Mouse (Mus musculus) right cerebral cortex, postnatal 10 days (tissue): ENCODE results near the gene Gpc6.

Source experiments
- DNase-seq, 2 experiments: peaks; one replicate each; pipeline ENCODE4 v3.0.0; 2021; ENCODE audit warnings: low spot score in 2 of 2

The Gpc6 gene

DNA sequence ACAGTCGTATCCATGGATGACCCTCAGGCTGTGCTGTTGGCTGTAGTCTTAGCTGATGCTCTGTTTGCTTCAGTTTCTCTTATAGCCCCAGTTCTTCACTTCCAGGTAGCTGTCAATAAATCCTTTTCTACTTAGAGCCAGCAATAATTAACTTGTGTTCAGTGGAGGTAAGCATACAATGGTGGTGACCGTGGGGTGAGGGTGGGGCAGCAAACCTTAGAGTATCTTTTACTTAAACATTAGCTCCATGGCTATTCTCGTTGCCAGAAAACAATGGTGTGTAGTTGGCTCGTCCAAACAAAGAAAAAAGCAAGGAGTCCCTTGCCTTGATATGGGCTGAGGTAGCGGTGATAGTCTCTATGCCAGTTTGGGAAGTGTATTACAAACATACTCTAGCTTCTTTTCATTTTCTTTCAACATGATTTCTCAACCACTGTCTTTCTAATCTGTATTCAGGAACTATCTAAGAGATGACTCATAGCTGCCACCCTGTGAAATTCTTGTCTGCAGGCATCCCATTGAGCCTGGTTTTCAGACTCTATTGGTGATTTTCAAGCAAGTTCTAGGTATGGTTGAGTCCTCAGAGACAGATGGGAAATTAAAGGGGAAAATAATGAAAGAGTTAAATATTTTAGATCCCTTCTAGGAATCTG lies 22.9 kb downstream of the Gpc6 start:
- DNase-seq = no peak

DNA sequence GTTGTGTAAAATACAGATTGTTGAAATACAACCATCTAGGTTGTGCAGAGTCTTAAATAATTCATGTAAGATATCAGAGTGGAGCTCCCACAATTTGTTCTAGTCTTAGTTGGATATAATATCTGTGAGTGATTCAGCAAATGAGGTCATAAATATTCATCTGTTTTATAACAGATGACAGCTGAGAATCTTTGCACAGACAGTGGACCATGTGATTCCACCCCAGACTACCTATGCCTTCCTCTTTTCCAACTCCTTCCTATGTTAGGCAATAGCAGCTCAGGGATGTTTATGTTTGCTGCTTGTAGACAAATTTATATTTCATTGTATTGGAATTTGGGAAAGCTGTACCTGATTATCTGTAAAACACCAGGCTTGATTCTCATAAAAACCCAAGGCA lies 32.0 kb downstream of the Gpc6 start:
- DNase-seq = no peak

DNA sequence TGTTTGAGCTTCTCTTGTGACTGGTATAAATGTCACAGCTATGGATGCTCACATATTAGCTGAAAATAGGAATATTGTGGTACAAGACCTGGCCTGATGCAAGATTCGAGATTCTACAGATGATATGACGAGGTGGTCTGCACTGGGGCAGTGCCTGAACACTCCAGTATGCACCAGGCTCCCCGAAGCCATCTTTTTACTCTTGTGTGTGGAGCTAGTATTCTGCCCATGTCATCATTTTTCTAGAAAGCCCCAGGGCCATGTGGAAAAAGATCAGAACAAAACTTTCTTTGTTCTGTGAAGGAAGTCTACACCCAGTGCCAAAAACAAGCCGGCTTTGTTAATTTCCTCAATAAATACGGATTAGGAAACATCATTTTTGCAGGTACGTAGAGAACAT lies 39.7 kb downstream of the Gpc6 start:
- no peak for DNase-seq

DNA sequence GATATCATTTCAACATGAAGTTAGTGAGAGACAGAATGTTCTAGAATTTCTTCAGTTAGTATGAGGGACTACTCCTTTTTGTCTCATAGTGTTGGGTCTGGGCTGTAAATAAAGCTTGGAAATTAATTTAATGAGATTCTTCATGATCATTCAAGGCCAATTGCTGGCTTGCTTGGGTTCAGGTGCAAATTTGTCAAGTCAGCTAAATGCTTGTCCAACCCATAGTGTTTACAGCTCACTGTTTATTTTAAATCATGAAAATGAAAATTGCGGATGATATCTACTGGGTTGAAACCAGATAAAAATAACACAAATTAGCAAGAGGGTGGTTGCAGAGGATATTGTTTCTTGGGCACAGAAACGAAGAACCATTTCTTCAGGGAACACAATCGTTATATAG lies 49.6 kb downstream of the Gpc6 start:
- no peak for DNase-seq

DNA sequence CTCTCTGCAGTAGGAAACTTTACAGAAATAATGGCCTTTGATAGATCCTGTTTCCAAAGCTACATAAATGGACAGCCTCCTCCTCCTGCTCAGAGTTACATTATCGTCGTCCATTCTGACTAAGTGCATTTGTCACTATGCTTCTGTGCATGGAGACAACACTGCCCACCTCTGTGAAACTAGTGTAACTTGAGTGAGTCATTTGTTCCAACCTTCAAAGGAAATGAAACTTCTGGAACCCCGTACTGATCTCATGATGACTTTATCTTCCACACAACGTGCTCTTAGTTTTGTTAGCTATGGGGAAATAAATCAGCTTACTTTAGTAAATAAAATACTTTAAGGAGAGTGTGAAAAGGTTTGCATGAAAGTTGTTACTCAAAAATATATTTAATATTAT lies 50.1 kb downstream of the Gpc6 start:
- DNase-seq = no peak

DNA sequence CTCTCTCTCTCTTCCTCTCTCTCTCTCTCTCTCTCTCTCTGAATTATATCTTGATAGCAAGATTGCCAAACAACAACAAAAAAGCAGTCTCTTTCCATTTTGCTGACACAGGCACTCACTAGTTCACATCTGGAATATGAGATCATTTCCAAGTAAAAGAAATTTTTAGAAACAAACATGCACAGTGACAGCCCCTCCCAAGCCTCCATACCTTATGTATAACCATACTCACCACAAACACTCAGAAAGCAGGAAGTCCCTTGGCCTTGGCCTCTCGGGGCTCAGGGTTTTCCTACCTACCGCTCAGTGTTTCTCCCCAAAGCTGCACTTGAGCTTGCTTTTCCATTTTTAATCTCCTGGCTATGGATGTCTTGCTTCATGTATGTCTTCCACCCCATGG lies 52.1 kb downstream of the Gpc6 start:
- no peak for DNase-seq

DNA sequence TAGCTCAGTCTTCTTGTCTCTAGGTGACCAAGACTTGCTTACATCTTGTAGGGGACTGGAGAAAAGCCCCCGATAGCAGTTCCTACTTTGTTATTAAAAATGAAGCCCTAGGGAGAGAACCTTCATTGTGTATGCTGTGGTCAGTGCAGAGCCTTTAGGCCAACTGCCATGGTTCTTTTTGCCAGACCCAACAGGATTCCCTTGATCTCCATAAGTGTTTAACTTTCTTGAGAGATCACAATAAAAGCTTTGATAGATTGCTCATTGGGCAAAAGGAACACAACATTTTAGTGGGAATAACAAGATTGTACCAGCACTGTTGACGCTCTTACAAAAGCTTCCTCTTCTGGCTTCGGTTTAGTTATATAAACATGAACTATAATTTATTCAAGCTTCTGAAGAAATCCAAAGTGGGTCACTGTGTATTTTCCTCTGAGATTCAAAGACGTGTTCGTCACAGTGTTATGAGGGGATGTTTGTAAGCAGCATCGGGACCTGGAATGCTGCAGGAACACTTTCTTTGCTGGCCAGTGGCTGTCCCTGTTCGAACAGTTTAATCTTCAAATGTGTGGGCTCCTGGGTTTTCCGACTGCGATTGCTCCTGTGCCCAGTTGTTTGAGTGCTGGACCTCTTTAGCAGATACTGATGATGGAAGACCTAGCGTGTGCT lies 54.7 kb downstream of the Gpc6 start:
- DNase-seq = no peak

DNA sequence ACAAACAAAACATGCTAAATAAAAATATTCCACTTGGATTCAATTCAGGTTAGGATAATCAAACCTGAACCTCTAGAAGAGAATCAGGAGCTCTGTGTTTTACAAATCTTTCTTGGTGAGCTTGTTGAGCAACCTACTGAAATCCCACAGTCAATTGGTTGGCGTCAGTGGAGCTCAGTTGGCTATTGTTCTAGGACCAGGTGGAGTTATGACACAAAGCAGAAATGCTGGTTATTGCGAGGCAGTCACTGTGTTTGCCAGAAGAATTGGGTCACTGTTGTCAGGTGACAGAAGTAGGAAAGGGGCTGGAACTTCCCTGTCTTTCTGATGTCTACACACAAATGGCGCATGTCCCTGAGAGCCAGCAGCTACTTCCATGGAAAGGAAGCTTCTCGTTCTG lies 56.6 kb downstream of the Gpc6 start:
- DNase-seq = no peak

DNA sequence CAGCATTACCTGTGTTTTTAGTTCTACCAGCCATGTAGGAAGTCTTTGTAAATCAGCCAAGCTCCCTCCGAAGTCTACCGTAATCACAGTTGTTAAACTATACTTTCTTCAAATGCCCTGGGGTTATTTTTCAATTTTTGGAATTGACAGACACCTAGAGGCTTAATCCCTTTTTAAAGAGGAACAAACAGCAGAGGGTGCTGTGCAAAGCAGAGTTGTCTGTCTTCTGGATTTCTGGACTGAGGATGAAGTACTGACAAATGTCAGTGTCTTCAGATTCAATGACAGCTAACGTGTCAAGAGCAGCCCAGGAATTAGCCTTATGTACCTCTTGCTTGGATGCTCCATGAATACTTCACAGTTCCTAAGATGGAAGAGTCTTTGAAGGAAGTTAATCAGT lies 62.2 kb downstream of the Gpc6 start:
- no peak for DNase-seq

DNA sequence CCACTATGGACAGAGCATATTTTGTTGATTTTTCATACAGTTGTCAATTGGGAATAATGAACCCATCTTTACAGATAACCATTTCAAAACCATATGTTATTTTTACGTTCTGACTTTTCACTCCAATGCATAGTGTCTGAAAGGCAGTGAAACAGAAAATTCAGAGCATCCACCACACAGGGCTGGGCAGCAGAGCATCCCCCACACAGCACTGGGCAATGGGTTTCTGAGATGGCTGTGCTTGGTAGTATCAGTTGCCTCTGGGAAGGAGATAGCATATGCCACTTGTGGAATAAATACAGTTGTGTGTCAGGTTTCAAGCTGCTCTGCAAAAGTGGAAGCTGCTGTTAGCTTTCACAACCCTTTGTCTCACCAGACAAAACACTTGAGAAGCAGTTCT lies 75.3 kb downstream of the Gpc6 start:
- DNase-seq = no peak

DNA sequence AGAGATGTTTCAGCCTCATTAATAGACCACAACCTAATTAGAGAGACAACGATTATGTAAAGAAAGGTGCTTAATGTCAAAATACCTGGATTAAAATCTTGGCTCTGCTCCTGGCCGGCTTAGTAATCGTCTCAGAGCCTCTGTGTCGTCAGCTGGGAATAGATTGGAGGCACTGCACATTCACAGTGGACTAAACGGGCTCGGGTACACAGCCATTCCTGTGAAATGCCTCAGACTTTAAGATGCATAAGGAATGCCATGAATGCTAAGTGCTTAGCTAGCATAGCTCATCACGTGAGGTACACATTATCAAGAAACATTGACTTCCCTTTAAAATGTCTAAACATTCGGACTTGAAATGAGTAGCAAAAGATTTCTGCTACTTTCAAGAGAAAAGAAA lies 77.2 kb downstream of the Gpc6 start:
- DNase-seq = no peak

DNA sequence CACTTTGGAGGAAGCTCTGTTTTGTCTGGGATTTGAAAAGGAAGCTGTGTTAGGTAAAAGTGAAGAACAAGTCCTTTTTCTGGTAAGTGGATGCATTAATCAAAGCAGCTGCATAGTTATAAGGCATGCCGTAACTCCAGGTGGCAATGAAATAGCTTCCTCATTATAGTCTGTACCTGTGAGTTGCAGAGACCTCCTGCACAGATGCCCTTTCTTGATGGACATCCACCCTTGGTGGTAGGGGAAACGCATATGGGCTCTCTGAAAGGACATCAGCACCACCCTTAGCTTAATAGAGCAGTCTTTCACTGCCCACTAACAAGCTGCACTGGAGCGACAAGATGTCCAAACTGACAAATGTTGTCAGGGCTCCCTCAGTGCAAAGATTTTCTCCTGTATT lies 83.7 kb downstream of the Gpc6 start:
- no peak for DNase-seq

DNA sequence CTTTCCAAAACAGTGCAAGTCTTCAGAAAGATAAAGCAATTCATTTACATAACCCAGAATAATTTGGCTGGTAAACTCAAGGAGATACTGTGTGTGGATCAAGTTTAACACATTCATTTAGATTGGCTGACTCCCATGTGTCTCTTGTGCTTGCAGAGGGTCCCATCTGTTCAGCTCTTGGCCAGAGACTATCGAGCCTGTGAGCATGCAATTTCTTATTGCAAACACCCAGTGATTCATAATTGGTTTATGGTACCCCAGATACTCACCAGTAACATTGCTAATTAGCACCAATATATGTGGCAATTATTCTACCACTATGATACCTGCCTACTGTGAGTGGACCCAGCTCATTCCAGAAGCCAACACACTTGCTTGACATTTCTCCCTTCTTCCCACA lies 87.9 kb downstream of the Gpc6 start:
- DNase-seq = peak; percentile 28 to 43

DNA sequence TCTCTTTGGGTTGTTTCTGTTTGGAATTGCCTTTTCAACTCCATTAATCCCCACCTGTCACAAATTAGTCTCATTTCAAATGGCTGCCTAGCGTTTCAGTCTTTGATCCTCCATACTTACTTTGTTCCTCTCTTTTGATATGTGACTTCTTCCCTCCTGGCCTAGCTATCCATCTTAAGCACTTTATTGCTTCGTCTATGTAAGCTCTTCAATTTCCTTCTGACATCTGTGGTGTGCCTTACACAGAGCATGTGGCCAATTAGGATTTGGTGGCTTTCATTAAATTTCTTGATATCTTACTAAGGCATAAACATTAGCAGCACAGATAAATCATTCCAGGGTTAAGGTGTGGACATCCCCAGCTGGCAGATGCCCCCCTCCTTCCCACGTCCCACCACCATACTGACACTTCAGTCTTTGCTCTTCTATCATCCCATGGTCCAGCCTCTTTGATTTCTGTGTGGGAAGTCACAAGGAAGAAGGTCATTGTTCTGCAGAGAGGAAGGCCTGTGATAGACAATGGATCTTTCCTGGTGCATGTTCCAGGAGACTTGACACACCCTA lies 88.5 kb downstream of the Gpc6 start:
- no peak for DNase-seq

DNA sequence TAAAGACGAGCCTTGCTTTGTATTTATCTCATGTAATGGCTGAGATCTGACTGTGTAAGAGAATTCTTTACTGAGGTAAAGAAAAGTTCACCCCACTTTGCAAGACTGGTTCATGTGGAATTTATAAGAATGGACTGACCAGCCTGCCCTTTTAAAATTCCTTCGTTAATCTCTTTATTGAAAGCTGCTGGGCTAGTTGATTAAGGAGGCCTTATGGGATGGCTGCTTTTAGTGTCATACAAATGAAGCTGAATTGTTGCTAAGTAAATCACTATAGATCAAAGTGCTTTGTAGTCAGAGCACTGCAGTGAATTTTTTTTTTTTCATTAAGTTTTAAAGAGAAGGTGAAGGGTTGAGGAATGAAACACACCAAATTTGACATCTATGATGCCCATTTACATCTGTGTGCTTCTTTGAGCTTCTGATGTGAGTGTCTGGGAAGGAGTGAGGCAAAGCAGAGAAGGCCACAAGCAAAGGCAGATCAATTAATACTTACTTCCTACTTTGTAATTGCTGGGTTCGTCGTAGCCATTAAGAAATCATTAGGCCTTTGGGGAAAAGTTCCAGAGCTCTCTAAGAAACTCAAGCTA lies 90.3 kb downstream of the Gpc6 start:
- DNase-seq = no peak

DNA sequence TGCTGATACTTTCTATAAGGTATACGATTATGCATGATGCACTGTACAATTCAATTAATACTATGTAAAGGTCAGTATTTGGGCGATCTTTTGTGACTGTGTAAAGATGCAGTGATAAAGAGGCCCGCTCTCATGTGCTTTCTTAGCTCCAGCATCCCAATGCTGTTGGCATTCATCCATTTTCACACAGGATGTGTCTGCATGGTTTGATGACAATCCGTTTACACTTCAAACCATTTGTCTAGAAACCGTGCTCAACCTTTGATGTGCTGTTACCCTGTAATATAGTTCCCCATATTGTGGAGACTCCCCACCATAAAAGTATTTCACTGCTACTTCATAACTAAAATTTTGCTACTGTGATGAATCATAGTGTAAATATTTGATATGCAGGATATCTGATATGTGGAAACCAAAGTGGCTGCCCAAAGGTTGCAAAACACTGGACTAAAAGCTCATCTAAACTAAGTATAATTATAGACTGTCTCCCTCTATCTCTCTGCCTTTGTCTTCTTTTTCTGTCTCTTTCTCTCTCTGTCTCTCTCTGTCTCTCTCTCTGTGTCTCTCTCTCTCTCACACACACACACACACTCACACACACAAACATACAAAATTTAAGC lies 97.2 kb downstream of the Gpc6 start:
- no peak for DNase-seq

DNA sequence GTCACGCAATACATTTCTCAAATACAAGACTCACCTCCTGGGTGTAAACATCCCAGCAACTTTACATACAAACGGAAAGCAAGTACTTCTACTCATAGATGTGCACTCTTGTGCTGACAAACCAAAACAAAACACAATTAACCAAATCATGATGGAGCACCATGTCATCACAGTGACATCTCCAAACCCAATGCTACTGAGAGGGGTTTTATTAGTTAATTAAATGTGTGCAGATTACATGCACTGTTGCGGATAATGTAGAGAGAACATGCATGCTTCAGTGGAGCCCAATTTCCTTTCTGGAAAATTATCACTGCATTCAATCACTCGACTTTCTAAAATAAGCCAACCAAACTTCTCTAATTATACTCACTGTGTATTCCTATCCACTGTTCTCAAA lies 109.0 kb downstream of the Gpc6 start:
- DNase-seq = no peak

DNA sequence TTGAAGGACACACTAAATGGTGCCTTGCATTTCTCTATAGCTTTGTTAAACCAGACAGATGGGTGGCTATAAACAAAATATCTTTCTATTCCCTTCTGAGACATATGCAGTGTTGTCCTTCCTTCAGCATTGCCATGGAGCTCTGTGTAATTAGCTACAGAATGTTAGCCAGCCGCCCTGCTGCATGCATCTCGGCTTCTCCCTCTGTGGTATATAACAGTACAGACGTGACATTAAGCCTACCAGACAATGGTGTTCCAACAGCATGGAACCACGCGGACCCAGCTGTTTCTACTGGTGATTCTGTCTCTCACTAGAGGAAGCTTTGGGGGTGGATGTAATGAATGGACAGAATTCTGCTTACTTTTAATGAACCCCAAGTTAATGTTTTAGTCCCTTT lies 115.9 kb downstream of the Gpc6 start:
- DNase-seq = peak; percentile 38 to 63

DNA sequence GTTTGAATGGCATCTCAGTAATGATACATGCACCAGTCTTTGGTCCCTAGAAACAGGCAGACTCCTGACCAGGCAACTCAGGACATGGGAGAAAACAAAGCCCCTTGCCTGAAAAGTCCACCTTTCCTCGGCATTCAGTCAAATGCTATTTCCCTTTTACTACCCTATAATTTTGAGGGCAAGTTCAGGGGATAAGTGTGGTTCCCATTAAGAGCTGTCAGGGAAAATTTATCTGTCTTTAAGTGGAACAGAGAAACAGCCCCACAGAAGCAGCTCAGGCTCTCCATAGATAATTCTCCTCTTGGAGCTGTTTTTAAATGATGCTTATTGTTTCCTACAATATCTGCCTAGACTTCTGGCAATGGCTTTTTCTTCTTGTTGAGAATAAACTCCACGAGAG lies 123.8 kb downstream of the Gpc6 start:
- no peak for DNase-seq

DNA sequence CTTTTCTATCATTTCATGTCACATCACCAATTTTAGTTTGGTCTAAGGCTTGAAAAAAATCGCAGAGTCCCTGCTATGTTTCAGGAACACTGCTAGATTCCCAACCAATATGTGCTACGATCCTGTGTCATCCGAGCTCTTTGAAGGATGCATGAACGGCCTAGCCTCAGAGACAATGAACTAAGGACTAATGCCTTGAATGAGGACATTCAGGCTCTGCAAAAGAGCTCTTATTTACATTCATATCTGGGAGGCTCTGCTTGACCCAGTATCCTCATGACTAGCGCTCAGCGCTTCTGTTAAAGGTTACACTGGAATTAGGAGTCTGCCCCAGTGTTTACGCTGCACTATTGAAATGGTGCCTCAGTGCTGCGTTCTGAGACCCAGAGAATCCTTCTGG lies 125.8 kb downstream of the Gpc6 start:
- DNase-seq = no peak

DNA sequence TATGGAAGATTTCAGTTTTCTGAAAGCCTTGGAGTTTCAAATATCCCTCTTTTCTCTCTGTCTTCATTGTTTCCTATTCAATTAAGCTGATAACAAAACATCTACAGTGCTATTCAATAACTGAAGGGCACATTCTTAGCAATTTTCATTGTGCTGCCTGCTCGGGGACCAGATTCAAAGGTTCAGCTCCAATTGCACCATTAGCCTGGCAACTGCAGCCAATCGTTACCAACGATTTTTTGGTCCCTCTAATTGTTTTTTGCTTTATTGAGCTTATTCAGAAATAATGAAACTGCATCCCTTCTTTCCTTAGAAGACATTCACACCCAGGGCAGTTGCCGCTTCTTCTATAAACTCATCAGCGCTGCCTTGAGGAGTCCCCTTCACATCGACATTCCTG lies 128.2 kb downstream of the Gpc6 start:
- no peak for DNase-seq

DNA sequence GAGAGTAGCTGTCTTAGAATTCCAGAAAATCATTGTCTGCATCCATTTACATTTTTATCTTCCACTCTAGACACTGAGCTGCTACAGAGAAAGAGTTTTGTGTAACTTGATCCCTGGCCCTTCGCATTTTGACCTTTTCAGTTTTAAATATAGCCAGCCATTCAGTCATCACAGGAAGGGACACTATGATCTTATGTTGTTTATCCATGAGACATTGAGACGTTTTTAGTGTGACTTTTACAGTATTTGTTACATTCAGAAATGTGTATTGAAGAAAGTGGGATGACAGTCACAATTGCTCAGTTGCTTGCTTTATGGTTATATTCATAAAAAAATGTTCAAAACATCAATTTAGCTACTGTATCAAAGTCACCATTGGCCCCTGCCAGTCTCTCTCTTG lies 130.0 kb downstream of the Gpc6 start:
- DNase-seq = no peak

DNA sequence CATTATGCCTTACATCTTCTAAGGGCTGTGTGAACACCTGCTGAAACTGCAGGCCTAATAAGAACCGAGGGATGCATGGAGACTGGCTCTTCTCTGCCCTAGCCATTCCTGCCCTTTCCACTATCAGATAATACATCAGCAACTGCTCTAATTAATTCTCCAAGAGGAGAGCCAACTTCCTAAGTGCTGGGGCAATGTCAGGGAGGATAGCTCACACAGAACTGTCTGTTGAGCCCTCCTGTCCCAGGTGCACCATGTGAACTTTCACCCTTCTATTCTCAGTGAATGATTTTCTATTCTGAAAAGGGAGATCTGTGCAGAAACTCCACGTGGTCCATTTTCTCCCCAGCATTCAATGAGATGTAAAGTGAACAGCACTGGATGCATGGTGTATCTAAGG lies 136.0 kb downstream of the Gpc6 start:
- DNase-seq = no peak
